Mouse (Mus musculus) liver, postnatal 0 days (tissue): ENCODE measurements at regions not wholly inside any gene's neighbourhood (a gene's known extent, or its start where the extent isn't known, plus 50 kb on each side); places are given as distances from the start of the nearest gene placed in this dataset.

Source experiments
- ATAC-seq: fragments of 200-750 bp; cut with Nextera tagmentation; 2 replicates; pipeline ENCODE4 v1.8.0; 2017; ENCODE audit warnings: mild to moderate bottlenecking, moderate library complexity
- DNase-seq: peaks from one replicate; pipeline ENCODE4 v3.0.0-alpha.2; 2016
- H3K27ac ChIP-seq: fragments of 300-500 bp; sonication (generic); 2 replicates; pipeline ENCODE4 v1.5.1; 2014; ENCODE audit warnings: antibody characterized with exemption, moderate library complexity, mild to moderate bottlenecking, low read depth
- H3K27me3 ChIP-seq: fragments of 300-500 bp; sonication (generic); 2 replicates; pipeline ENCODE4 v1.6.1; 2014; ENCODE audit warnings: low read length, control low read depth, mixed read lengths; ENCODE audit not compliant: insufficient read depth
- H3K36me3 ChIP-seq: fragments of 300-500 bp; sonication (generic); replicated peaks from 2 replicates; pipeline ENCODE4 v1.6.1; 2014; ENCODE audit warnings: mild to moderate bottlenecking, control low read depth, low read length, moderate library complexity, mixed read lengths; ENCODE audit not compliant: insufficient read depth
- H3K4me1 ChIP-seq: fragments of 300-500 bp; sonication (generic); 2 replicates; pipeline ENCODE4 v1.6.1; 2014; ENCODE audit warnings: antibody characterized with exemption, mild to moderate bottlenecking, control low read depth; ENCODE audit not compliant: insufficient read depth
- H3K4me2 ChIP-seq: fragments of 300-500 bp; sonication (generic); 2 replicates; pipeline ENCODE4 v1.6.1; 2014; ENCODE audit warnings: low read depth, mild to moderate bottlenecking, low read length, moderate library complexity, mixed read lengths
- H3K4me3 ChIP-seq: fragments of 300-500 bp; sonication (generic); 2 replicates; pipeline ENCODE4 v1.5.1; 2014; ENCODE audit warnings: low read depth, low read length
- H3K9ac ChIP-seq: fragments of 300-500 bp; sonication (generic); replicated peaks from 2 replicates; pipeline ENCODE4 v1.6.1; 2014; ENCODE audit warnings: mild to moderate bottlenecking, moderate library complexity
- H3K9me3 ChIP-seq: fragments of 300-500 bp; sonication (generic); 2 replicates; pipeline ENCODE4 v1.6.1; 2016; ENCODE audit warnings: mild to moderate bottlenecking, control low read depth, low read length, mixed read lengths
- CTCF ChIP-seq: sonication (generic); IDR thresholded peaks from 2 replicates; pipeline ENCODE4 v1.5.1; 2016; ENCODE audit warnings: antibody characterized with exemption, low read depth
- EP300 ChIP-seq: IDR thresholded peaks from 2 replicates; pipeline ENCODE4 v1.6.1; 2016; ENCODE audit warnings: antibody characterized with exemption, low read depth, mild to moderate bottlenecking
- WGBS: fragments of 180-500 bp; shearing (Covaris S2); extraction: QIAGEN DNeasy Blood & Tissue Kit; methylation state at CpG from one replicate; pipeline ENCODE4 v1.1.7; 2014; ENCODE audit not compliant: insufficient replicate concordance; 5-methylcytosine and 5-hydroxymethylcytosine counted together

GRCm38 (mm10) chr16:75287150-75287549, 298.7 kb downstream of the Lipi start:
- no peak for ATAC-seq

GRCm38 (mm10) chr16:75285811-75286210, 300.1 kb downstream of the Lipi start:
- DNase-seq: no peak
- Histone ChIP-seq H3K36me3 (no peaks in the 10 kb centered on the region), H3K4me1 (no peaks in the 10 kb centered on the region), H3K27me3 (no peaks in the 10 kb centered on the region), H3K9ac (no peak overlapping the region), H3K4me2 (no peak overlapping the region), H3K27ac (no peak overlapping the region), H3K9me3 (no peaks in the 10 kb centered on the region), H3K4me3 (no peak overlapping the region)
- 78% methylated on average over 2 of the region's 2 CpGs for WGBS
- TF ChIP-seq EP300 (no peak), CTCF (no peak)
- ATAC-seq: no peak

More at GRCm38 (mm10) chr16:75287150-75287549, 298.7 kb downstream of the Lipi start:
- TF ChIP-seq EP300 (no peak), CTCF (no peak)
- no peaks in the 10 kb centered on the region for H3K4me1 ChIP-seq
- H3K4me3 ChIP-seq: no peak overlapping the region
- no peak overlapping the region for H3K27ac ChIP-seq
- DNase-seq: no peak
- no peaks in the 10 kb centered on the region for H3K36me3 ChIP-seq
- no peaks in the 10 kb centered on the region for H3K9me3 ChIP-seq
- no peaks in the 10 kb centered on the region for H3K27me3 ChIP-seq
- H3K9ac ChIP-seq: no peak overlapping the region
- 72% methylated on average over 1 of the region's 1 CpGs for WGBS
- H3K4me2 ChIP-seq: no peak overlapping the region

GRCm38 (mm10) chr16:75263903-75264302, 322.0 kb downstream of the Lipi start:
- Histone ChIP-seq H3K27ac (no peak overlapping the region), H3K9me3 (no peaks in the 10 kb centered on the region), H3K36me3 (no peaks in the 10 kb centered on the region), H3K27me3 (no peaks in the 10 kb centered on the region), H3K4me3 (no peak overlapping the region), H3K4me1 (no peaks in the 10 kb centered on the region), H3K9ac (no peak overlapping the region), H3K4me2 (no peak overlapping the region)
- ATAC-seq (no peak), DNase-seq (no peak)
- WGBS: 75% methylated on average over 6 of the region's 6 CpGs
- TF ChIP-seq CTCF (no peak), EP300 (no peak)

GRCm38 (mm10) chr16:75254981-75255380, 330.9 kb downstream of the Lipi start:
- TF ChIP-seq CTCF: no peak
- TF ChIP-seq EP300: no peak
- Histone ChIP-seq H3K4me2 (no peak overlapping the region), H3K4me1 (no peaks in the 10 kb centered on the region), H3K27me3 (no peaks in the 10 kb centered on the region), H3K9ac (no peak overlapping the region), H3K36me3 (no peaks in the 10 kb centered on the region), H3K27ac (no peak overlapping the region), H3K9me3 (no peaks in the 10 kb centered on the region), H3K4me3 (no peak overlapping the region)
- ATAC-seq: no peak
- 73% methylated on average over 1 of the region's 1 CpGs for WGBS
- no peak for DNase-seq

GRCm38 (mm10) chr16:75249170-75249569, 336.7 kb downstream of the Lipi start:
- WGBS: 49% methylated on average over 5 of the region's 5 CpGs
- DNase-seq (no peak), ATAC-seq (no peak)

GRCm38 (mm10) chr16:75240383-75240782, 345.5 kb downstream of the Lipi start:
- Histone ChIP-seq H3K4me3 (no peak overlapping the region), H3K36me3 (no peaks in the 10 kb centered on the region), H3K4me2 (no peak overlapping the region), H3K9me3 (no peaks in the 10 kb centered on the region), H3K27ac (no peak overlapping the region), H3K4me1 (no peaks in the 10 kb centered on the region), H3K9ac (no peak overlapping the region), H3K27me3 (no peaks in the 10 kb centered on the region)
- TF ChIP-seq EP300: no peak
- no peak for TF ChIP-seq CTCF
- no peak for ATAC-seq
- WGBS: 57% methylated on average over 2 of the region's 2 CpGs
- DNase-seq: no peak

More at GRCm38 (mm10) chr16:75249170-75249569, 336.7 kb downstream of the Lipi start:
- TF ChIP-seq EP300 (no peak), CTCF (no peak)
- no peak overlapping the region for H3K9ac ChIP-seq
- H3K4me1 ChIP-seq: no peaks in the 10 kb centered on the region
- H3K9me3 ChIP-seq: no peaks in the 10 kb centered on the region
- H3K4me3 ChIP-seq: no peak overlapping the region
- H3K27ac ChIP-seq: no peak overlapping the region
- H3K36me3 ChIP-seq: no peaks in the 10 kb centered on the region
- H3K4me2 ChIP-seq: no peak overlapping the region
- no peaks in the 10 kb centered on the region for H3K27me3 ChIP-seq

- WGBS: 80% methylated on average over 1 of the region's 1 CpGs
Measured at GRCm38 (mm10) chr16:75232133-75232532, 353.7 kb downstream of the Lipi start.

More at GRCm38 (mm10) chr16:75232133-75232532, 353.7 kb downstream of the Lipi start:
- H3K27me3 ChIP-seq: no peaks in the 10 kb centered on the region
- no peaks in the 10 kb centered on the region for H3K4me1 ChIP-seq
- DNase-seq (no peak), ATAC-seq (no peak)
- H3K36me3 ChIP-seq: no peaks in the 10 kb centered on the region
- no peak overlapping the region for H3K9ac ChIP-seq
- H3K9me3 ChIP-seq: no peaks in the 10 kb centered on the region
- no peak overlapping the region for H3K4me3 ChIP-seq
- H3K4me2 ChIP-seq: no peak overlapping the region
- H3K27ac ChIP-seq: no peak overlapping the region
- TF ChIP-seq CTCF: no peak
- TF ChIP-seq EP300: no peak
